Mouse (Mus musculus): Measurements from ENCODE around the gene Gm48552. TPM values are rescaled to one million over a fixed set of nuclear protein-coding genes. Genes with fewer than 3 reads are reported as not detected.
A peak's percentile ranks its signal among the peaks of the same experiment; 100 is the strongest.

The Gm48552 gene
- polyA plus RNA-seq, 1 experiment from 2014 or later: 0.91 TPM

DNA sequence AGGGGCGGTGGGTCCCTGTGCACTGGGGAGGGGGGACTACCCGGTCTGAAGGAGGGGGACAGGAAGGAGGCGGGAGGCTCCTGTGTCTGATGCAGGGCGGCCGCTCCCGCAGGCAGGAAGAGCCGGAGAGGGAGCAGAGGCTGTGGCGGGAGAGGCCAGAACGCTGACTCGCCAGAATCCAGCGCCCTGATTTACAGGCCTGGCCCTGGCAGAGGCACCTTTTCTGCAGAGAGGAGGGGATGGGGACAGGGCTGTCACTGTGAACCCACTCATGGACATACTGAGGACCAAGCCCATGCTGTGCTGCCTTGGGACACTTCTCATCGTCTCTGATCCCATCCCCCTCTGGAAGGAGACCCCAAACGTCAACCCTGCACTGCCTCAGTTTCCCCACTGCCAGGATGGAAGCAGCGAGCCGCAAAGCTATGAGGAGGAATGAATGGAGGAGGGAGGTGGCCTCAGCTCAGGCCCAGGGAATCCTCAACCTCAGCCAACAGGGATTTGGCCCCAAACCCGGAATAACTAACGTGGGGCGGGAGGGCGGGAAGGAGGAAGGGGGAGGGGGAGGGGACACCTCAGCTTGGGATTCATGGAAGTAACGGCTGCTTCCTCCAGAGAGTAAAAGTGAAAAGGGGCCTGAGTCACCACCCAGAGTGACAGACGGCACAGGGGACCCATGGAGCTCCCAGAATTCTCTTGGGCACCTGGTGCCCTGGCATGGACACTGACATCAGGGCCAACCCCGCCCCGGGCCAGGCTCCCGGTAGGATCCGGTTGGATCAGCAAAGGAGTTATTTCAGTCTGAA lies 35.6 kb downstream of the Gm48552 start:
- ATAC-seq (replicated peaks; ENCODE audit: insufficient number of reproducible peaks, insufficient read depth, low FRiP score, low read depth): peak; percentile 18; the same call in 1 of the 2 replicates
- H3K36me3 ChIP-seq: peaks cover 7% of the 10 kb centered on the region; the same call in 1 of the 2 replicates
- H3K27me3 ChIP-seq: no peaks in the 10 kb centered on the region
- peak overlapping the region; percentile 91 for H3K9ac ChIP-seq
- peak overlapping the region; percentile 77 for H3K27ac ChIP-seq
- 9% methylated on average over 25 of the region's 25 CpGs for WGBS
- H3K4me1 ChIP-seq (replicated peaks): peaks cover 58% of the 10 kb centered on the region
- no peaks in the 10 kb centered on the region for H3K9me3 ChIP-seq (replicated peaks)
- H3K4me2 ChIP-seq: peak overlapping the region; percentile 93
- H3K4me3 ChIP-seq: peak overlapping the region; percentile 87

GRCm38 (mm10) chr10:81425236-81425850 lies 36.5 kb downstream of the Gm48552 start:
- peak overlapping the region; percentile 77 for H3K27ac ChIP-seq

DNA sequence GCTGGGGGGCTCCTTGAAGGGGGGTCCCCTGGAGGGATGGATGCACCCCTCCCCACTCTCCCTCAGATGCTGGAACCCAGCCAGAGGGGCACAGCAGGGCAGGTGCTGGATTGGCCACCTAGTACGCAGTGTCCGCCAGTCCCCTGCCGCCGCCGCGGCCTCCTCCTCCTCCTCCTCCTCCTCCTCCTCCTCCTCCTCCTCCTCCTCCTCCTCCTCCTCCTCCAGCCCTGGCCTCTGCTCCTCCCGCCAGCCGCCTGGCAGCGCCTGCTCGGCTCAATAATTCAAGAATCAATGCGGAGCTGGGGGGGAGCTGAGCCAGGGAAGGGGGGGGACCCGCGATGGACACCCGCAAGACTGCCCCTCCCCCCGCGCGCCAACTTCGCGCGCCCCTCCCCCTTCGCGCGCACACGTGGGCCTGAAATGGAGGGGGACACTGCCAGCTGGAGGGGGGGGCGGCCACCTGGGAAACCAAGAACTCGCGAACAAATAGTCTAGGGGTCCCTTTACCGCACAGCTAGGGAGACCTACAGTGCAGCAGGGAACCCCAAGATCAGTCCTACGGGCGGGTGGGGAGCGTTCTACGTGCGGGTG lies 37.4 kb downstream of the Gm48552 start:
- H3K4me1 ChIP-seq (replicated peaks): peaks cover 61% of the 10 kb centered on the region
- H3K9ac ChIP-seq: peak overlapping the region; percentile 91
- no peak for ATAC-seq (replicated peaks; ENCODE audit: insufficient number of reproducible peaks, insufficient read depth, low FRiP score, low read depth)
- peak overlapping the region; percentile 77 for H3K27ac ChIP-seq
- peak overlapping the region; percentile 87 for H3K4me3 ChIP-seq
- peak overlapping the region; percentile 93 for H3K4me2 ChIP-seq
- no peaks in the 10 kb centered on the region for H3K36me3 ChIP-seq
- H3K9me3 ChIP-seq (replicated peaks): no peaks in the 10 kb centered on the region
- 3% methylated on average over 22 of the region's 33 CpGs for WGBS
- no peaks in the 10 kb centered on the region for H3K27me3 ChIP-seq

More at GRCm38 (mm10) chr10:81425236-81425850, 36.5 kb downstream of the Gm48552 start:
- Histone ChIP-seq H3K9me3 (replicated peaks) (no peaks in the 10 kb centered on the region), H3K27me3 (no peaks in the 10 kb centered on the region), H3K4me2 (peak overlapping the region; percentile 93), H3K4me1 (replicated peaks) (peaks cover 58% of the 10 kb centered on the region), H3K36me3 (peaks cover 4% of the 10 kb centered on the region; the same call in 1 of the 2 replicates), H3K4me3 (peak overlapping the region; percentile 87), H3K9ac (peak overlapping the region; percentile 91)
- WGBS: 27% methylated on average over 10 of the region's 10 CpGs
- ATAC-seq (replicated peaks; ENCODE audit: insufficient number of reproducible peaks, insufficient read depth, low FRiP score, low read depth): no peak

GRCm38 (mm10) chr10:81426897-81427296 lies 38.1 kb downstream of the Gm48552 start:
- Histone ChIP-seq H3K4me2 (peak overlapping the region; percentile 93), H3K27me3 (no peaks in the 10 kb centered on the region), H3K9me3 (replicated peaks) (no peaks in the 10 kb centered on the region), H3K27ac (peak overlapping the region; percentile 77), H3K9ac (peak overlapping the region; percentile 91), H3K4me3 (peak overlapping the region; percentile 87), H3K4me1 (replicated peaks) (peaks cover 61% of the 10 kb centered on the region), H3K36me3 (no peaks in the 10 kb centered on the region)
- ATAC-seq (replicated peaks; ENCODE audit: insufficient number of reproducible peaks, insufficient read depth, low FRiP score, low read depth): no peak
- 0% methylated on average over 27 of the region's 38 CpGs for WGBS

GRCm38 (mm10) chr10:81427327-81427726 lies 38.5 kb downstream of the Gm48552 start:
- H3K36me3 ChIP-seq: no peaks in the 10 kb centered on the region
- peak overlapping the region; percentile 87 for H3K4me3 ChIP-seq
- peak overlapping the region; percentile 91; the same call in 1 of the 2 replicates for H3K9ac ChIP-seq
- no peaks in the 10 kb centered on the region for H3K27me3 ChIP-seq
- peaks cover 58% of the 10 kb centered on the region for H3K4me1 ChIP-seq (replicated peaks)
- peak overlapping the region; percentile 77; the same call in 1 of the 2 replicates for H3K27ac ChIP-seq
- H3K9me3 ChIP-seq (replicated peaks): no peaks in the 10 kb centered on the region
- 26% methylated on average over 3 of the region's 3 CpGs for WGBS
- no peak for ATAC-seq (replicated peaks; ENCODE audit: insufficient number of reproducible peaks, insufficient read depth, low FRiP score, low read depth)
- peak overlapping the region; percentile 93 for H3K4me2 ChIP-seq

- no peak overlapping the region for H3K4me2 ChIP-seq
- no peak overlapping the region for H3K4me3 ChIP-seq
- no peaks in the 10 kb centered on the region for H3K36me3 ChIP-seq
- no peak overlapping the region for H3K9ac ChIP-seq
- H3K27me3 ChIP-seq: no peaks in the 10 kb centered on the region
- 86% methylated on average over 8 of the region's 8 CpGs for WGBS
- no peaks in the 10 kb centered on the region for H3K9me3 ChIP-seq (replicated peaks)
- ATAC-seq (replicated peaks; ENCODE audit: insufficient number of reproducible peaks, insufficient read depth, low FRiP score, low read depth): no peak
- H3K4me1 ChIP-seq (replicated peaks): peaks cover 58% of the 10 kb centered on the region
- H3K27ac ChIP-seq: no peak overlapping the region; the same call in 1 of the 2 replicates
Observed at GRCm38 (mm10) chr10:81427804-81428506, 39.1 kb downstream of the Gm48552 start.

GRCm38 (mm10) chr10:81428507-81428870 lies 39.7 kb downstream of the Gm48552 start:
- Histone ChIP-seq H3K9ac (no peak overlapping the region), H3K4me2 (no peak overlapping the region), H3K9me3 (replicated peaks) (no peaks in the 10 kb centered on the region), H3K27ac (no peak overlapping the region), H3K4me1 (replicated peaks) (peaks cover 62% of the 10 kb centered on the region), H3K4me3 (no peak overlapping the region), H3K27me3 (no peaks in the 10 kb centered on the region), H3K36me3 (no peaks in the 10 kb centered on the region)
- WGBS: 85% methylated on average over 7 of the region's 7 CpGs
- ATAC-seq (replicated peaks; ENCODE audit: insufficient number of reproducible peaks, insufficient read depth, low FRiP score, low read depth): no peak

DNA sequence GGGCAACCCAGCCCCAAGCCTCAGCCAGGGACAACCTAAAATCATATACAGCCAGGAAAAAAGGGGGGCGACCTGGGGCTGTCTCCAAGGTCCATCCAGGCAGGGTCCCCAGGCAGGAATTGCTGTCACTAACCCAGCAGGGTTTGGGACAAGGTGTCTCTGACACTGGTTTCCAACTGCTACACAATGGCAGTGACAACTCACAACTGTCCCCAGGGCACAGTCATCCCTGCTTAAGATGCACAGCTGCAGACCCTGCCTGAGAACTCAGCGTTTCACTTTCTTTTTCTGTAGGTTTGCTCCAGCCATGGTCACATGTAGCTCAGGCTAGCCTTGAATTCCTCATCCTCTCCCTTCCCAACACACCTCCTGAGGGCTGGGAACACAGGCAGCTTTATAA lies 40.3 kb downstream of the Gm48552 start:
- Histone ChIP-seq H3K9me3 (replicated peaks) (no peaks in the 10 kb centered on the region), H3K4me1 (replicated peaks) (peaks cover 62% of the 10 kb centered on the region), H3K9ac (no peak overlapping the region), H3K4me3 (no peak overlapping the region), H3K27ac (peak overlapping the region; percentile 99), H3K27me3 (no peaks in the 10 kb centered on the region), H3K36me3 (no peaks in the 10 kb centered on the region), H3K4me2 (peak overlapping the region; percentile 79)
- no peak for ATAC-seq (replicated peaks; ENCODE audit: insufficient number of reproducible peaks, insufficient read depth, low FRiP score, low read depth)
- 43% methylated on average over 2 of the region's 2 CpGs for WGBS

DNA sequence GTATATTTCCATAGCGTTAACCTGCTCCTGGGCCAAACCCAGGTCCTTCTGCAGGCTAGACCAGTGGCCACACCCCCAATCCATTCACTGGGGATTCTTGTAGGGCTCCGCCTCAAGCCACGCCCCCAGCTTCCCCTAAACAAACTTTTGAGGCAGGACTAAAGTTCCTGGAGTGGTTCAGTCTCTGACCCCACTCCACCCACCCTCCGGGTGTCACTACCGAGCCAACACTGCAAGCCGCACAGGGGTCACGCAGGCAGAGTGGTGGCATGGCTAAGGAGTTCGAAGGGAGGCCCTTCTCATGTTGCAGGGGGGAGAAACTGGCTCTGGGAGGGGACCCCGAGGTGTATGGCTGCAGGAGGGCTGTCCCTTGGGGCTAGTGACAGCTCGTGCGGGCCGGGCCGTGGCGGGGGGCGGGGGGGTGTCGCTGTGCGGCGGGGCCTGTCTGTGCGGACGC lies 40.8 kb downstream of the Gm48552 start:
- peaks cover 62% of the 10 kb centered on the region for H3K4me1 ChIP-seq (replicated peaks)
- H3K36me3 ChIP-seq: no peaks in the 10 kb centered on the region
- peak overlapping the region; percentile 84 for H3K9ac ChIP-seq
- ATAC-seq (replicated peaks; ENCODE audit: insufficient number of reproducible peaks, insufficient read depth, low FRiP score, low read depth): peak; percentile 32
- H3K27ac ChIP-seq: peak overlapping the region; percentile 99
- H3K4me3 ChIP-seq: peak overlapping the region; percentile 88
- WGBS: 0% methylated on average over 20 of the region's 20 CpGs
- H3K4me2 ChIP-seq: peak overlapping the region; percentile 79
- H3K27me3 ChIP-seq: no peaks in the 10 kb centered on the region
- no peaks in the 10 kb centered on the region for H3K9me3 ChIP-seq (replicated peaks)

DNA sequence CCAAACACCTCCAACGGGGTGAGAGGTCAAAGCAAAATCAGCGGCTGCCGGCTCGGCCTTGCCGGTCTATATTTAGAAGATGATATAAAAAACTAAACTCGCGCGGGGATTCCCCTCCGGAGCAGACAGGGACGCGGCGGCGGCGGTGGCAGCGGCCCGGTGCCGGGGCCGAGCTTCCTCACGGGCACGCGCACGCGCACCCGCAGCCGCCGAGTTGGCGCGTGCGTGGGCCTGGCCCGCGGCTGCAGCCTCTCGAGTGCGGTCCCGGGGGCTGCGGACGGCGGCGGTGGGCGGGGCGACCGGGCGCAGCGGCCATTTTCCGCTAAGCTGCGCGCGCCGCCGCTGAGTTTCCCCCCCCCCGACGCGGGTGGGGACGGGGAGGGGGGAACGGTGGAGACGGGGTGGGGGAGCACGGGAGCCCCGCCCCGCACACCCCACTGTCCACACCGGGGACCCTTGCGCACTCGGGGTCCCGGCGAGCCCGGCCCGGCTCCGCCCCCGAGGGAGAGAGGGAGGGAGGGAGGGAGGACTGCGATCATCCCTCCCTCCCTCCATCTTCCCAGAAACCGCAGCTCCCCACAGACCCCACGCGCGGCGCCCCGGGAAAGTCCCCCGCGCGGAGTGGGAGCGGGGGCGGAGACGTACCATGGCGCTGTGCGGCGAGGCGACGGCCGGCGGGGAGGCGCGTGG lies 41.5 kb downstream of the Gm48552 start:
- Histone ChIP-seq H3K4me2 (peak overlapping the region; percentile 79), H3K4me3 (peak overlapping the region; percentile 88), H3K27ac (peak overlapping the region; percentile 99), H3K4me1 (replicated peaks) (peaks cover 62% of the 10 kb centered on the region), H3K9ac (peak overlapping the region; percentile 84), H3K36me3 (no peaks in the 10 kb centered on the region), H3K9me3 (replicated peaks) (no peaks in the 10 kb centered on the region), H3K27me3 (no peaks in the 10 kb centered on the region)
- ATAC-seq (replicated peaks; ENCODE audit: insufficient number of reproducible peaks, insufficient read depth, low FRiP score, low read depth): peak; percentile 38
- WGBS: 0% methylated on average over 52 of the region's 89 CpGs

All from heart, embryonic 15.5 days (tissue).